Mouse (Mus musculus) myocyte (in vitro differentiated cells): ENCODE measurements around the gene Ccr9.

Source experiments
- E2F4 ChIP-seq: IDR thresholded peaks from one replicate; pipeline ENCODE4 v1.6.1; 2011; ENCODE audit warnings: mild to moderate bottlenecking, control low read depth, moderate library complexity; ENCODE audit not compliant: insufficient read depth
- MAX ChIP-seq: IDR thresholded peaks from one replicate; pipeline ENCODE4 v1.6.1; 2011; ENCODE audit warnings: low read depth, mild to moderate bottlenecking, control low read depth
- MYOD1 ChIP-seq, 3 experiments: IDR thresholded peaks; one replicate each; pipeline ENCODE4 v1.6.1; 2011; ENCODE audit warnings: control low read depth in 2 of 3, low read depth in 2 of 3, mild to moderate bottlenecking in 2 of 3, moderate library complexity in 1 of 3; ENCODE audit not compliant: insufficient read length in 2 of 3, control insufficient read depth in 1 of 3
- MYOG ChIP-seq, 3 experiments: IDR thresholded peaks; one replicate each; pipeline ENCODE4 v1.6.1; 2011; ENCODE audit warnings: control low read depth in 2 of 3, low read depth in 2 of 3, mild to moderate bottlenecking in 2 of 3; ENCODE audit not compliant: insufficient read length in 2 of 3, control insufficient read depth in 1 of 3, insufficient read depth in 1 of 3
- POLR2A ChIP-seq: IDR thresholded peaks from one replicate; pipeline ENCODE4 v1.6.1; 2011; ENCODE audit warnings: low read depth, mild to moderate bottlenecking, control low read depth, moderate library complexity; ENCODE audit not compliant: insufficient read length
- REST ChIP-seq: IDR thresholded peaks from one replicate; pipeline ENCODE4 v1.6.1; 2011; ENCODE audit warnings: mild to moderate bottlenecking, control low read depth, moderate library complexity; ENCODE audit not compliant: insufficient read depth, insufficient read length
- TCF3 ChIP-seq: IDR thresholded peaks from one replicate; pipeline ENCODE4 v1.6.1; 2011; ENCODE audit warnings: low read depth, control low read depth; ENCODE audit not compliant: insufficient read length
- USF1 ChIP-seq: IDR thresholded peaks from one replicate; pipeline ENCODE4 v1.6.1; 2011; ENCODE audit warnings: low read depth, mild to moderate bottlenecking, control low read depth, moderate library complexity

GRCm38 (mm10) chr9:123632281-123632680 is 46.0 kb upstream of the Ccr9 start, which contains the start of gene Slc6a20b:
- TF ChIP-seq POLR2A (no peak), TCF3 (no peak), REST (no peak), USF1 (no peak), MYOG (IDR thresholded peaks at IDR 0.05; ENCODE audit: control insufficient read depth in 1 of 3, insufficient read depth in 1 of 3, insufficient read length in 2 of 3, low read depth in 2 of 3) (no peak), MAX (no peak), MYOD1 (IDR thresholded peaks at IDR 0.05; ENCODE audit: control insufficient read depth in 1 of 3, insufficient read length in 2 of 3, low read depth in 2 of 3) (no peak), E2F4 (no peak)
